Mouse (Mus musculus) gastrocnemius, postnatal 25 days (tissue): ENCODE measurements around the gene Oma1. TPM values are rescaled to one million over a fixed set of nuclear protein-coding genes. Genes with fewer than 3 reads are reported as not detected.

Experiments used
- DNase-seq: peaks from one replicate; pipeline ENCODE4 v3.0.0; 2022
- total RNA-seq, 2 experiments: library from RNA; stranded (reverse); gene quantifications; 1 replicate in 1 of 2; 2 replicates in 1 of 2; pipeline ENCODE4 v1.2.3; 2021

Oma1 gene
- total RNA-seq, 2 experiments from 2014 or later = 20.8 to 25.0 TPM

- DNase-seq = no peak
Measured at GRCm38 (mm10) chr4:103357457-103357856, 43.8 kb downstream of the Oma1 start.

GRCm38 (mm10) chr4:103358941-103359448 lies 45.4 kb downstream of the Oma1 start:
- DNase-seq = no peak

- DNase-seq = no peak
Measured at GRCm38 (mm10) chr4:103382171-103382570, 68.6 kb downstream of the Oma1 start.

GRCm38 (mm10) chr4:103385031-103385430 lies 71.4 kb downstream of the Oma1 start:
- no peak for DNase-seq

GRCm38 (mm10) chr4:103385835-103386787 lies 72.5 kb downstream of the Oma1 start:
- DNase-seq = no peak

- no peak for DNase-seq
Measured at GRCm38 (mm10) chr4:103387292-103387691, 73.7 kb downstream of the Oma1 start.

GRCm38 (mm10) chr4:103388530-103389178 lies 75.0 kb downstream of the Oma1 start:
- DNase-seq = no peak

- DNase-seq = no peak
Measured at GRCm38 (mm10) chr4:103389583-103389982, 76.0 kb downstream of the Oma1 start.

GRCm38 (mm10) chr4:103390499-103390898 lies 76.9 kb downstream of the Oma1 start:
- no peak for DNase-seq

- no peak for DNase-seq
Measured at GRCm38 (mm10) chr4:103395066-103395465, 81.5 kb downstream of the Oma1 start.

GRCm38 (mm10) chr4:103395905-103396304 lies 82.3 kb downstream of the Oma1 start:
- DNase-seq = no peak

GRCm38 (mm10) chr4:103396876-103397275 lies 83.3 kb downstream of the Oma1 start:
- DNase-seq = no peak

- DNase-seq = no peak
Measured at GRCm38 (mm10) chr4:103402581-103402980, 89.0 kb downstream of the Oma1 start.

- no peak for DNase-seq
Measured at GRCm38 (mm10) chr4:103405321-103405720, 91.7 kb downstream of the Oma1 start.

GRCm38 (mm10) chr4:103410217-103410799 lies 96.7 kb downstream of the Oma1 start:
- no peak for DNase-seq

Other genes with a start within 250 kb of the Oma1 start
- 10 to 100 TPM; 17.3 to 20.3 TPM for gene Mier1, start 199.4 kb upstream of the Oma1 start, total RNA-seq
- 1 to 10 TPM in 1 of 2 experiments, under 1 TPM in 1; 0.59 to 1.1 TPM for gene Wdr78, start 199.3 kb upstream of the Oma1 start, total RNA-seq
- gene Slc35d1, start 98.6 kb upstream of the Oma1 start, total RNA-seq = 1 to 10 TPM; 5.2 to 5.4 TPM
- not detected for gene 4921539E11Rik, start 22.9 kb upstream of the Oma1 start, total RNA-seq